Mouse (Mus musculus): Measurements from ENCODE around the gene Tgif2.
"Not testable (repeated sequence)": the region's sequence is repeated elsewhere in the genome, so short reads cannot be mapped to it uniquely, and the experiment has no call there.

Gene Tgif2

DNA sequence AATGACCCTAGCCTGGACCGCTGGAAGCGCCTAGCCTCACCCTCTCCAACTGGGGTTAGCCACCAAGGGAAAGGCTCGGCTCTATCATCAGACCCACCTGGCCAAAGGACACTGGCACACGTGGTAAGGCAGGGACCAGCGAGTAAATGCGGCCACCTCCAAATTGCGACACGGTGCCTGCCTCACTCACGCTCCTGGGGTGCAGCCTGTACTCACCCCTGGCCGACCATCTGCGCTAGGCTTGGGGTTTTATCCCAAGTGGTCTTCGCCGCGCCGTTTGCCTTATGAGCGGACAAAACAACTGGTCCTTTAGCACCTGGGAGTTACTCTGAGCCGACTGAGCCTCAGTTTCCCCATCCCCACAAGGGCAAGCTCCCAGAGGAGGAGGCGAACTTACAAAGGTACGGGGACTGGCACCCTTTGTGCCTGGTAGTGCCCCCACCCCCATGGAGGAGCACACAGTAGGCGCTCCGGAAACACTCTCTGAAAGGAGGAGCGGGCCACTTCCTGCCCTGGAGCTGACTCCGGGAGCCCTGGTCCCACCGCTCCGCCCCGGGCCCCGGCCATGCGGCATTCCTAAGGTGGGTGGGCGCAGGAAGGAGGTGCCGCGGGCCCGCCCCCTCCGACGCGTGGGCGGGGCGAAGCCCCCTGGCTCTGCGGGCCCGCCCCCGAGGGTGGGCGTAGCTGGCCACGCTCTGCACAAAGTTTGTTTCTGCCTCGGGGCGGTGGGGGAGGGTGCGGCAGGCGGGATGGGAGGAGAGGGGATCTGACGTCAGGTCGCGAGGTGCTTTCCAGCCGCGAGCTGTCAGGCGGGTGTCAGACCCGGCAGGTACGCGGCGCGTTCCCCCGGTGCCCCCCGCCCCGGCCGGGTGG lies at the start of gene Tgif2:
Gene Tgif2 (plus strand): TSS at position 689 of the 873 bp plus-strand sequence.
- DNase-seq, result no peak

DNA sequence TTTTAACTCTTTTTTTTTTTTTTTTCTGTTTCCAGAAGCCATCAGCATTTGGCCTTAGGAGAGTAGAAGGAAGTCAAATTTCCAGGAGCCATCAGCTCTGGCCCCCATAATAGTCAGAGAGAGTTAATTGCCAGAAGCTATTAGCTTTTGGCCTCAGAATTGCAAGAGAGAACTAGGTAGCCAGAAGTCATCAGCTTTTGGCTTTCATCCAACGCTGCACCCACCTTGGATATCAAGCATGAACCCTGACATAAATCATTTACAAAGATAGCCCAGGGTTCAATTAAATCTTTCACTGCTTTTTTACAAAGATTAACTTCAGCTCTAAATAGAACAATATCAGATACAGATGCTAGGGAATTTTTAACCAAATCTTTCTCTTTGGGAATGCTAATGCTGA lies 41.3 kb upstream of the Tgif2 start:
- no peak for DNase-seq

DNA sequence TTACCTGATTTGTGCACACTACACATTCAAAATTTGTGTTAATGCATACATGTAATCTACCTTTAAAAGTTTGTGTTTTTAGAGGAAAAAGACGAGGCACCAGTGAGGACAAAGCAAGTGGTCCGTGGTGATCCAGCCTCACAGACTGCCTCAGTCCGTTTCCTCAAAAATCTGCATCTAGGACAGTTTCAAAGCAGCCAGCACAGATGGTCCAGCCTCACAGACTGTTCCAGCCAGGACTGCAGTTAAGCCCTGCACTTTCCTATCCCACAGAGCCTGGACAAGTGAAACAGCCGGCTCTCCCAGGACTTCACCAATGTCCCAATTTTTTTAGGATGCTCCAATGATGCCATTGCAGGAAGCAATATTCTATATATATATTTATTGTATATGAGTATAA lies 38.8 kb upstream of the Tgif2 start:
- DNase-seq, result no peak

DNA sequence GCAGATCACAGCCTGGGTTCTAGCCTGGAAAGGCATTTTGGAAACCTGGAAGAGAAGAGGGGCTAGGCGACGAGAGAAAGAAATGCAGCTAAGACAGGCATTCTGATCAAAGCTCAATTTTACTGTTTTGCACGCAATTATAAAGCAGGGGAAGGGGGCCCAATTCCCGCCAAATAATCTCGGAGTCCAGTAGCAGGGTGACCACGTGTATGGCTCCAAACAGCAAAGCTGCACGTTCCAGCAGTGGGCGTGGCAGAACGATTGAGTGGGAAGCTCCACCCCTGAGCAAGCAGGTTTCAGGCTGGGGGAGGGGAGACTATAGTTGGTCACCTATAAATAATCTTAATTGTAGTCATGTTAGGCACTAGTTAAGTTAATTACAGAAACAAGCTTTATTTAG lies 37.7 kb upstream of the Tgif2 start:
- not testable (repeated sequence) for DNase-seq

DNA sequence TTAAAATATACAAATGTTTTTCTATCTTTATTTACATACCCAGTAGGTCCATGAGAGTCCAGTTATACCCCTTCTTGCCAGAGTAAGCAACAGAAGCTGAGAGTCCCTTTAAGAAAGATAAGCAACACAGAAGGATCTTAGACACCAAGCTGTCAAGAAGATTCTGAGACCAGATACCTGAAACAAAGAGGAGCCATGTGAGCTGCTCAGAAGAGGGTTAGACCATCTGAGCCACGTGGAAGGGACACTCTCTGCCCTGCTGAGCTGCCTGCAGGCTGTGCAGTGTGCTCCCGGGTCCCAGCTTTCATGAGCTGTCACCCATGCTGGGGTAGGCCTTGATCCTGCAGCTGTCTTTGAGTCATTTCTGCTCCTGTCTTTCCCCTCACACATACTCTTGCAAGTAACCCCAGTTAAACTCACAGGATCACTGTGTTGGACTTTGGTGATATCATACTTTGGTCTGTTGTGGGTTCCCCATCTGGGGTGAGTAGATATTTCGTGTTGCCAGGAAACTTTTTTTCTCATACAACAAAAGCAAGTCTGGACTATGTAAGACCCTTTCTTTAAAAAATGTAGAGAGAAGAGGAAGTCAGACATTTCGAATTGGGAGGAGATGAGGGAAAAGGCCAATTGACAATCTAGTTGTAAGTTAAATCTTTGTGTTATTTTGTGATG lies 36.0 kb upstream of the Tgif2 start:
- DNase-seq, result no peak

DNA sequence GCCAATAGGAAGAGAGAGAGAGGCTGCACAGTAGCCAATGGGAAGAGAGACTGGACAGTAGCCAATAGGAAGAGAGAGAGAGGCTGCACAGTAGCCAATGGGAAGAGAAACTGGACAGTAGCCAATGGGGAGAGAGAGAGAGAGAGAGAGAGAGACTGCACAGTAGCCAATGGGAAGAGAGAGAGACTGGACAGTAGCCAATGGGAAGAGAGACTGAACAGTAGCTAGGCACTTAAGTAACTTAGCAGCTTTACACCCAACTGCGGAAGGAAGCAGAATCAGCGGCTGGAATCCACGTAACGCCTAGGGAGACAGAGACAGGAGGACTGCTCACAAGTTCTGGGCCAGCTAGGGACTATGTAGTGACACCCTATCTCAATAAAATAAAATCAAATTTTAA lies 35.2 kb upstream of the Tgif2 start:
- DNase-seq, result no peak

DNA sequence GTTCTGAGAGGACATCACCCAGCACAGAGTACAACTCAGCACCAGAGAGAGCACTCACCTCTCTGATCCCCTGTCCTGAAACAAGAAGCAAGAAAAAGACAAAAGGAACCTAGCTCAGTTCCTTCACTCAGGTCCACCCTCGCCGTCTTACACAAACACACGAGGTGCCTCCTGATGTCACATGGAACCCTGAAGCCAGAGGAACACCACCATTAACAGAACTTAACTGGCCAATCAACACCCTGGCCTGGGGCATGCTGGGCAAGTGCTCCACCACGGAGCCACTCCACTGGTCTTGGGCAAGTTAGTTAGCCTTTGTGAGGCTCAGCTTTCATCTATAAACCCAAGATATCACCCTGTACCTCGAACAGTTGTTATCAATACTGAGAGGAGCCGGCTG lies 32.9 kb upstream of the Tgif2 start:
- no peak for DNase-seq

DNA sequence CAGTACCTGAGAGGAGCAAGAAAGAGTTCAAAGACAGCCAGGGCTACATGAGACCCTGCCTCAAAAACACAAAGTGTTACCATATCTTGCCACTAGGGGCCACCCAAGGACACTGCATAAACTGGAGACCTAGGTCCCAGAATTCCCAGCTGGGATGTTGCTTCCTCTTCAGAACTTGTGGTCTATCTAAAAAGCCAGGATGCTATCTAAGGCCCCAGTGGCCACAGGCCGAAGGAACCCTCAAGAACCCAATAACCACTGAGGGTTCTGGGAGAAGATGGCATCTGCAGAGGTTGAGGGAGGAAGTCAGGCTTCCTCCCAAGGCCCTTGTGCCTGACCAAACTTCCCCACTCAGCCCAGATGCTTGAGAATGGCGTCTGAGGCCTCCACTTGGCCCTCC lies 30.2 kb upstream of the Tgif2 start:
- peak; percentile 28 for DNase-seq

DNA sequence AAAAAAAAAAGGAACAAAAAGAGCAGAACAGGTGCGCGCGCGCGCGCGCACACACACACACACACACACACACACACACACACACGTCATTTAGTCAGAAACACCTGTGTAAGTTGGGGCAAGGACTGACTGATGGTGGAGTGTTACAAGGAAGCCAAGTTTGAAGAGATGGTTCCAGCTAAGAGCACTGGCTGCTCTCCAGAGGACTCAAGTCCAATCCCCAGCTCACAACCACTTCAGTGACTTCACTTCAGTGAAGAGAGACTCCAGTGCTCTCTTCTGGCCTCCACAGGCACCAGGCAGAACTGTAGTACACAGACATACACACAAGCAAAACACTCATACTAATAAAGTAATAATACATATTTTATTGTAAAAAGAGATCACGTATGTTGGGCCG lies 29.1 kb upstream of the Tgif2 start:
- no peak for DNase-seq

DNA sequence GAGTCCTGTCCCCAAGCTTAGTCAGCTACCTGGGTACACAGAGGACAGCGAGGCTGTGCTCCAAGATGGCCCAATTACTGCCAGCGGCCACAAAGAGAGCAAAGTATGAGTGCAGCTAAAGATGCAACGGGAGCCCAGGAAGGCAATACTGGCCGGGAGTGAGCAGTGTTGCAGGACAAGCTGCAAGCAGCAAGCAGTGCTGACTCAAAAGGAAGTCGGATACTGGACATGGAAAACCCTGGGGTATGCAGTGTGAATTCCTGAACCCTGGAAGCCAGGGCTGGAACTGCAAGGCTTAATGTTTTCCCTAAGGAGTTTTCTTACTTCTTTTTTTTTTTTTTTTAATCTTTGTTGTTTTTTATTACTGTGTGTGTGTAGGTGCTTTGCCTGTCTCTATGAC lies 28.3 kb upstream of the Tgif2 start:
- DNase-seq, result no peak

DNA sequence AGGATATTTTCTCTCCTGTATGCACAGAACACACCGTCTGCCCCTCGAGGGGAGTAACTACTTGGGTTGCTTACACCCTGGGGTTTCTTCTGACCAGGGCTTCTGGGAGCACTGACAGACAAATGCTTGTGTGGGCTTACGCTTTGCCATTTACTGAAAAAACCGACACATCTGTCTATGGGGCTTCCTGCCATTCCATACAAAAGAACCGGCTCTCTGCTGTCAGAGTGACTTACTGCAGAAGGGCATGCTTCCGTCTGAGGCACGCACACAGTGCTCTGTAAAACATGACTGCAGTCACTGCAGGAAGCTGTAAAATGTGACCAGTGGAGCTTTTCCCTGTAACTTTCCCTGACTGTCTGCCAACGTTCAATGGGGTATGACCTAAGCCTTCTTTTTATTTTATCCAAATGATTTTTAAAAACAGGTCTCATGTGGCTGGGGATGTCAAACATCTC lies 25.4 kb upstream of the Tgif2 start:
- no peak for DNase-seq

DNA sequence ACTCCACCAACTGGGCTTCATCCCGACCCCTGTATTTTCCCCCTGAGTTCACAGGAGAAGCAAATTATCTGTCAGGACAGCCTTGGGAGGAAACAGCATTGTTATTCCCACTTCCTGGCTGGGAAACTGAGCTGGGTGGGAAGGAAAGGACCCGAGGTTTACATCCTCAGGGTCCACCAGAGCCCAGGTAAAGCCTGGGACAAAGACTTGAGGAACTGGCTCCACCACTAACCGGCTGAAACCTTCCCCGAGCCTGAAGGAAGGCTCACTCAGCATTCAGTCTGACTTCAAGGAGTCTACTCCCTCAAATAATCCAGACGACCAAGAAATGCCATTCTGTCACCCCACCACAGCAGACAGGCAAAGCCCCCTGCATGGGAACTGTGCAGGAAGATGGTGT lies 24.9 kb upstream of the Tgif2 start:
- DNase-seq, result no peak

DNA sequence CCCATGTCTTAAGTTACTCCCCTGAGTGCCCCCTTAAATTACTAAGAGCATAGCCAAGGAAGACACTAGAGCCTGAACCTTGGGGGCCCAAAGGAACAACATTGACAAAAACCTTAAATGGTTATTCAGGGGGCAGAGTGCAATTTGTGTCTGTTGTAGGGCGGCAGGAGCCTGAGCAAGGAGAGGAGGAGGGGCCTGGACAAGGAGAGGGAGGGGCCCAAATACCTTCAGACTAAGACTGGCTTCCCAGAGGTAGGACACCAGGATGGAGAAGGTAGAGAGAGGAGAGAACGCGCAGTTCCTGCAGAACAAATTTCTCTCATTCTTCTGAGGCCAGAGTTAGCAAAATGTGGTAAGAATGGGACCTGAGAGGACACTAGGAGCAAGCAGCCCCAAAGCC lies 24.4 kb upstream of the Tgif2 start:
- no peak for DNase-seq

DNA sequence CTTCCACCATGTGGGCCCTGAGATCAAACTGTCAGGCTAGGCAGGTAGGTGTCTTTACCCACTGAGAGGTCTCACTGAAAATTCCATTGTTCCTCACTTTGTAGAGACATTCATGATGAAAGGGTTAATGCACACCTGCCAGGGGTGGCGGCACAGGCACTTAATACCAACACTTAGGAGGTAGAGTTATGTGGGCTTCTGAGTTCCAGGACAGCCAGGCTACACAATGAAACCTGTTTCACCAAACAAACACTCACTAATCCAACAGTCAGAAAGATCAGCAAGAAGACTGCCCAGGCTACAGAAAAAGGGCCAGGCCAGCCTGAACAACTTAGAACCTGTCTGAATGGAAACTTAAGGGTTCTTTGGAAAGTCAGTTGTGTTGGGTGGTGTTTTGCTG lies 23.7 kb upstream of the Tgif2 start:
- DNase-seq, result no peak

DNA sequence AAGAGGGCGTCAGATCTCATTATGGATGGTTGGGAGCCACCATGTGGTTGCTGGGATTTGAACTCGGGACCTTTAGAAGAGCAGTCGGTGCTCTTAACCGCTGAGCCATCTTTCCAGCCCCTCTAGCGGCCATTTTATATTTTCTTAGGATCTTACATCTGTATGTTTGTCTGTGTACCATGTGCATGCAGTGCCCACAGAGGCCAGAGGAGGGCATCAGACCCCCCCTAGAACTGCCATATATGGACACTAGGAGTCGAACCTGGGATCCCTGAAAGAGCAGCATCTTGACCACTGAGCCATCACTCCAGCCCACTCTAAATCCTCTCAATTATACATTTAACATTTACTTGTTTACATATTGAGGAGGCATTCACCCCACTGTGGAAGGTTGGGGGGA lies 14.7 kb upstream of the Tgif2 start:
- not testable (repeated sequence) for DNase-seq

DNA sequence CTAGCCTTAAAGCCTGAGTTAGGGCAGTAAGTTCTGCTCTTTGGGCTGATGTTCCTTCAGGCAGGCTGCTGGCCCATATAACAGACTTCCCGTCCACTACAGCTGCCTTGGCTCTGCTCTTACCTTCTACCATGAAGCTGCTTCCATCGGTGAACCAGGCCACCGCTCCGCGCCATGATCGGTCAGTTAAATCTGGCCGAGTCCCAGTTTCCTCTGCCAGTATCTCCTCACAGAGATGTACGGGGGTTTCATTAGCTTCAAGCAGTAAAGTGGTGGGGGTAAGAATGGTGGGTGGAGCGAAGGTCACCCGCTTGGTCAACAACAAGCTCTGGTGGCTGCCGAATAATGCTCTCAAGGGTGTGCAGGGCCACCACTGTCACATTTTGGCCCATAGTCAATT lies 5.5 kb upstream of the Tgif2 start:
- no peak for DNase-seq

DNA sequence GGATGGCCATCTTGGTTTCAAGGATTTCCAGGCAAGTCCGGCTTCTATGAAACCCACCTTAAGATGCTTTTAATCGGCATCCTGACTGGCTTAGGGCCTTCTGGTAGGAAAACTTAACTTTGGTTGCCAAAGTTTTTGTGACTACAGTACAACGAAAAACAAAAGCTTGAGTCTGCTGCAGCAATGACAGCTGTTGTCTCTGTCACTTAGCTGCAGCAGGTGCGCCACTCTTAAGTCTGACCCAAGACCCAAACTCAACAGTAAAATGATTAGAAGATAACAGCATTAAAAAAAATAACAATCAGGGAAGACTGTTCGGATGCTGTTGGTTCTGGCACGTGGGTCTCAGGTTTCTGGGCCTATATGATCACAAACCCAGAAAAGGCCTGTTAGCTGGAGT lies 968 bp upstream of the Tgif2 start:
- no peak for DNase-seq

DNA sequence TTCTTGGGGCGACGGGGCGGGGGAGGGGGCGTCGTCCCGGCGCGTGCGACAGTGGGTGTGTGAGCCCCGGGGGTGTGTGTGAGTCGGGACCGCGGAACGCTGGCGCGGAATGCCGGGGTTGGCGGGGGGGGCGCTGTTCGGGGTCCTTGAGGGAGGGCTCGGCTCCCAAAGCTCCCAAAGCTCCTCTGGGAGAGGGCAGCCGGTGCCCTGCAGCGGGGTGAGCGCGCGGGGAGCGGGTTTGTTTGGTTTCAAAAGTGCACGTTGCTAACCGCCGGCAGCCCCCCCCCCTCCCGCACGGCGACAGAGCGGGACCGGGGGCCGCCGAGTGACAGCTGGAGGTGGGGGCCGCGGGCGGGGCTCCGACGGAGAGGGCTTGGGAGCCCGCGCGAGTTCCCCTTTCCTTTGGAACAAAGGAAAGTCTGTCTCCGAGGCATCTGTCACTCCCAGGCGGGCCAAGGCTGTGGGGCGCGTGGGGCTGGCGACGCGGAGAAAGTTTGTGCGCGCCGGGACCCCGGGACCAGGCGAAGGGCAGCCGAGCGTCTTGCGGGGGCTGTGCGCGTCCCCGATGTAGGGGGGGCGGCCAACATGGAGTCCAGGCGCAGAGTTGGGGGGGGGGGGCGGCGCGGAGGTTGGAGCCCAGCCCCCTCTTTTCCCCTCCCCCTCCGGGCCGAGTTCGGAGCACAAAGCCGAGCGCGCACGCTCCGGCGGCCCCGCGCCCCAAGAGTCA lies 657 bp downstream of the Tgif2 start:
- no peak for DNase-seq

DNA sequence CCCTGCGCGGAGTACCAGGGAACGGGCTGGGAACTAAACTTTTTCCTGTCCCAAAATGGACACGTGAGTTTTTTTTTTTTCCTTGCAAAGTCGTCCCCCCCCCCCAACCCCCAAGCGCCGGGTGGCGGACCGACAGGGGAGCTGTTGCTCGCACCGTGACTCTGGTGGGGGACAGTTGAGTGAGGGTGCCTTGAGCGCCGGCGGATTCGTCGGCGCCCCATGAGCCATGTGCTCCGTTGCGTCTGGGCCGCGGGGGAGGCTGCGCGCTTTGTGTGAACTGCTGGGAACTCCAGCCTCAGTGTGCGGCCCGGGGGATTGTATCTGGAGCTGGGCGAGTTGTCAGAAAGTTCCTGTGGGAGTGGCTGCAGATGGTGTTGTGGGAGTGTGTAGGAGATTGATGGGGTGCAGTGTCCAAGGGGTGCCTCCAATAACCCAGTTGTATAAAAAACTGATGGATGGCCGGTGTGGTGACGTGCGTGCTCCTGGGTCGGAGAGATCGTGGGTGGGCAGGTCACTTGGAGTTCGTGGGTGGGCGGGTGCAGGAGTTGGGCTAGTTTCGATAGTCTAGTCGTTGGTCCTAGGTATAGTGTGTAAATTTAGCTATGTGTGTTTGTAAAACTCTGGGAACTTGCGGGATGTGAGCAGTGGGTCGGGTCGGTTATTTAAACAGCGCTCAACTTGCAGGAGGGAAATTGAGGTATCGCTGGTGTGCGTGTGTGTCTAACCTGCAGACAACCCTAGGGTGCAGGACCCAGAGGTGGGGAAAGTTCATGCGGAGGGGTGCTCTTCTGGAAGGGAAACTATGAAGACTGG lies 1.4 kb downstream of the Tgif2 start:
- DNase-seq, result peak; percentile 53

DNA sequence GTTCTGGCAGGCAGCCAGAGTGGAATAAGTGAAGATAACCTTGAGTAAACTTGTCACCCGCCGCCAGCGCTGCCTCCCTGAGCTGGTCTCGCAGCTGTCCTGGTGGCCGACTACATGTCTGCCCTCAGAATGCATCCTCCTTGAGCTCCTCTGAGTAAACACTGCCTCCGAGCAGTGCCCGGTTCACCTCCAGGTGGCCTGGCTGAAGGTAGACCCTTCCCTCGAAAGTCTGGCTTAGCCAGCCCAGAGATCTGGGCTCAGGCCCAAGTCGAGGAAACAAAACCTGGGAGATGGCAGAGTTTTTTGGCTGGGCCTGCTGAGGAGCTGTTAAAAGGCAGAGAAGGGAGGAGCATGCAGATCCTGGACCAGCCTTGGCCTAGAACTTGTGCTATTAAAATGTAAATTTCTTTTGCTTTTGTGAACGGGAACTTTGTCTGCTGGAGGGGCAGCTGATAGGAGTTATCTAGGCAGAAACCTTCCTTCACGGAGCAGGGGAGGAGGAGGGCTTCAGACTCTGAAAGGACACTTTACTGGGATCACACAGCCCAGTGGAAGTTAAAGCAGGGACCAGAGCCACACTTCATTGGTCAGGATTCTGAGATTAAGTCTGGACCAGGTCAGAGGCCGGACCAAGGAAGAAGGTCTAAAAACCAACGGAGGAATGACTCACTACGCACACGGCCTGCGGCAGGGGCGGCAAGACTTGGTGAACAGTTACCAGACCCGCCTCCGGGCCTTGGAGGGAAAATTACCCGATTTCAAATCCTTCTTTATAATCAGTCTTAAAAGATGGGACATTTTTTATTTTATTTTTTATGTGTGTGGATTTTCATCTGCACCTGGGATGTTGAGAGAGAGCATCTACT lies 2.3 kb downstream of the Tgif2 start:
- DNase-seq, result peak; percentile 23

DNA sequence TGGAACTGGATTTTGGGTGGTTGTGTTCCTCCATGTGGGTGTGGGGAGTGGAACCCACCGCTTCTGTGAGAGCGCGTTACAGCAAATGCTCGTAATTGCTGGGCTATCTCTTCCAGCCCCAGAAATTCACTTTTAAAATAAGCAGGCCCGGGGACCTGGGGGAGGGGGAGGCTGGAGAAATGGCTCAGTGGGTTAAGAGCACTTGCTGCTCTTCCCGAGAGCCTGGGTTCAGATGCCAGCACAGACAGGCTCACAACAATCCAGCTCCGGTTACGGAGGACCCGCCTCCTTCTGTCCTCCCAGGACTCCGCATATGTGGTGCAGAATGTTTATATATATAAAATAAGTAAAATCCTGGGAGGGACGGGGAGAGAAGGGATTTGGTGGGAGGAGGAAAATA lies 2.9 kb downstream of the Tgif2 start:
- DNase-seq, result no peak

DNA sequence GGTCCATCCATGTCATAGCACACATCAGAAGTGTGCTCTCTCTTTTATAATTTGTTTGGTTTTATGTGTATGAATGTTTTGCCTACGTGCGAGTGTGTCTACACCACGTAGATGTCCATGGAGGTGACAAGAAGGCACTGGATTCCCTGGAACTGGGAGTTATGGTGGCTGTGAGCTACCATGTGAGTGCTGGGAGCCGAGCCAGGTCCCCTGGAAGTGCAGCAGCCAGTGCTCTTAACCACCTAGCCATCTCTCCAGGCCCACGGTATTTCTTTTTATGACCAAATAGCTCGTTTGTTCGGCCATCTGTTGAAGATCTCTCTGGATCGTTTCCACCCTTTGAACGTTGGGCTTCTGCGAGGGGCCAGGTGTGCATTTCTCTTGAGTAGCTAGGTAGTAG lies 3.5 kb downstream of the Tgif2 start:
- no peak for DNase-seq

Data from right cerebral cortex, postnatal 25 days (tissue).